Mouse (Mus musculus) frontal cortex, adult 2 months (tissue): ENCODE data around the gene Fkbp15. TPM values are rescaled to one million over a fixed set of nuclear protein-coding genes. Genes with fewer than 3 reads are reported as not detected.

Experiments used
- DNase-seq, 2 experiments: peaks; one replicate each; pipeline ENCODE4 v3.0.0; 2022; ENCODE audit warnings: low spot score in 1 of 2; ENCODE audit errors: extremely low spot score in 1 of 2
- polyA plus RNA-seq: library from polyadenylated mRNA; depleted of rRNA; stranded (reverse); fragments of >200 nt; gene quantifications from 2 replicates; pipeline ENCODE4 v1.2.3, GENCODE M21; 2012

Gene Fkbp15
- polyA plus RNA-seq, 1 experiment: 27.2 TPM

DNA sequence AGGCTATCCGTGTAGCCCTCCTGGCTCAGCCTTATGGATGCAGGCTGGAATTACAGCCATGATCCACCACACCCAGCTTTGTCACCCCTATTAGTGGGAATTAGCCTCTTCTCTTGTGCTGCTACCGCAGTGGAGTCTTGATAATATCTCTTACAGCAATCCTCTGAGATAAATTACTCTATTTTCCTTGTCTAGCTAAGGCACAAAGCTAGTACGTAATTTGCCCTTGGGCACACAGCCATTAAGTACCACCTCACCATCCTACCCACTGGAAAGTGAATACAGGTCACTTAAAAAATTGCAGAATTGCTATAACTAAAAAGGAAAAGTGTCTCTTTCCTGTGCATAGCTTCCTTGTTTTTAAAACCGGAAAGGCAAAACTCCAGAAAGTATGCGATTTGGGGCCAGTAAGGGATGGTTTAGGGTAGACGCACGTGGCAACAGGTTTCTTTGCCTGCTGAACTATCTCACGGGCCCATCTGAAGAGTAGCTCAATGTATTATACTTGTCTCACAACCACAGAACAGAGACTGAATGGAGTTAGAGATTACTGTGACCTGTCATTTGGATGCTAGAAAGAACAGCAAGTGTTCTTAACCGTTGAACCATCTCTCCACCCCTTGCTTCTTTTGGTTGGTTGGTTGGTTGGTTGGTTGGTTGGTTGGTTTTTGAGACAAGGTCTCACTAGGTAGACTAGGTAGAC lies 12.6 kb upstream of the Fkbp15 start:
- DNase-seq: no peak

DNA sequence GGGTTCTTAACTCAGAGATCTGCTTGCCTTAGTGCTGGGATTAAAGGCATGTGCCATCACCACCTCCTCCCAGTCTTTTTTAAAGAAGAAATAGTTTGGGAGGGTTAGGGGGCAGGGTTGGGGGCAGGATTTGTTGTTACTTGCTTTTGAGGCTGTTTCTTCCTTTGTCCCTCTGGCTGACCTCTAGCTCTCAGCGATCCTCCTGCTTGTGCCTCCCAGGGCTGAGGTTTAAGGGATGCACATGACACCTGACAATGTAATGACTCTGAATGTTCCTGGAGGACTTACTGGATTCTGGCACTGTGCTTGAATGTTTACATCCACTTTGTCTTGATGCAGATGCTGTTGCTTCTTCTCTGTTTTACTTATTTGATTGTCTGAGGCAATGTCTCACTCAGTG lies 12.1 kb upstream of the Fkbp15 start:
- no peak for DNase-seq

DNA sequence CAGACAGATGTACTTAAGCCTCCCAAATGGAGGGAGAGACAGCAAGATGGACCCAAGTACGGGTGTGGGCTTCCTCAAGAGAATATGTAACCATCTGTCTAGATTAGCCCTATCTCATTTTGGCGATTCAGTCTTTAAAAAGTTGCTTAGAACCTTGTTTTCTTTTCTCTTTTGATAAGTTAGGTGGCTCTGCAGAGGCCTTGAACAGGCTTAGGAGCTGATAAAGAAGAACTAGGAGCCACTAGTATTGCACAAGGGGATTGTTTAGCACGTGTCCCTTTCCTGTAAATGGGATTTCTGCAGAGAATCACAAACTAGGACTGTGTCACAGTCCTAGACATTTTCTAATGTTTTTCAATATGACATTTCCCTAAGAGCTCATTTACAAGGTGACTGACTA lies 8.7 kb upstream of the Fkbp15 start:
- no peak for DNase-seq

DNA sequence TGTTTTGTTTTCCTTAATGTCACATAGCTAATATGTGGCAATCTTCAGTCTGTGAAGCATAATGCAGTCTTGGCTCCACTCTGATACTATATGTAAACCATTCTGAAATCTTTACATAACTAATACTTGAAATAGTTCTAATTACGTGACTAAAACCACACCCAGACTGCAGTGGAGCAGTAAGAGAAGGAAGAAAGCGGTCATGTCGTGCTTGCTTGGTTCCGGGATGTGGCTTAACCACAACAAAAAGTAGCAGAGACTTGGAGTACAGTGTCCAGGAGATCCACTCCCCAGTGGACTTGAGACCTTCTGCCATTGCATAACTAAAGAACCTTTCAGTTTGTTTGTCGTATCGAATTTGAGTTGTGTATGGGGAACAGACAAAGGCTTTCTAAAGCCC lies 7.2 kb upstream of the Fkbp15 start:
- no peak for DNase-seq

DNA sequence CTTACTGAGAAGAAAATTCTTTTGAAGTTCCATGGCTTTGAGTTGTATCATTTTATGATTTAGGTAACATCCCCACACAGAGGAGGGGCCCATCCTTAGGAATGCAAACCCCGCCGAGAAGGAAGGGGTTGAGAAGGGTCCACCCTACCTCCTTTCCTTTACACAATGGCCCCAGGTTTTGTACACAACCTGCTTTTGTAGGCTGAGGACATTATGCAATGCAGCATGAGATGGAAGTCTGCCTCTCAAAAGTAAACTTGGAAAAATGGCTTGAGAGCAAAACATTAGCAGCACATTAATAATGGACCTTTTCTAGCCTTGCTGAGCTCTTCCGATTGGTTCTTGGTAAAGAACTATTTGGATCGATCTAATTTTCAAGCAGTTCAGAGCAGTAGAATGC lies 5.9 kb upstream of the Fkbp15 start:
- no peak for DNase-seq

DNA sequence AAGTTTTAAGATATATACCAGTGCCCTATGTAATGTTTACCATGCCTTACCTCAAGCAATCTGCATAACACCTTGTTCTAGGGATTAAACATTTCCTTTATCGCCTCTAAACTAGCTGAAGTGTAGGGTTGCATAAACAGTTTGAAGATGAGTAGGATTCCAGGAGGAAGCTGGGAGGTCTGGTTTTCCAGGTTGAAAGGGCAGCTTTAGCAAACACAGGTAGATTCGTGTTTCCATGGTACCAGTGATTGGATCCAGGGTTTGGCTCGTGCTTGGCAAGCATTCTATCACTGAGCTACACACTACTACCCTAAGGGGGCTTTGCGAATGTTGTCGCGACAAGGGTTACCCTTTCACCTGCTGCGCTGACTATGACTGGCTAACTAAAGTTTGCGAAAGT lies 4.0 kb upstream of the Fkbp15 start:
- DNase-seq: no peak

DNA sequence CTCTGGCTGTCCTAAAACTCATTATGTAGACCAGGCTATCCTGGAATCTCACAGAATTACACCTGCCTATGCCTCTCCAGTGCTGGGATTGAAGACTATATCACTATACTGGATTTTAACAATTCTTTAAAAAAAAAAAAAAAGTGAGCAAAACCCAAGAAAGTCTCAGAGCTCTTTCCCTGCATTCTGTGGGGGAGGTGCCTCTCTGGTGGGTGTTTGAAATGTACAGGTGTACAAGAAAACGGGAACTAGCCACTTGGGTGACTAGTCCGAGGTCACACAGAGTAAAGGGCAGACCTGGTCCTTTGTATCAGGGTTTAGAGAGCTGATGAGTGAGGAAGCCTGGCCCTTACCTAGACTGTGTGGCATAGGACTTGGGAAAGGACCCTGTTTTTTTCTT lies 2.1 kb upstream of the Fkbp15 start:
- no peak for DNase-seq

DNA sequence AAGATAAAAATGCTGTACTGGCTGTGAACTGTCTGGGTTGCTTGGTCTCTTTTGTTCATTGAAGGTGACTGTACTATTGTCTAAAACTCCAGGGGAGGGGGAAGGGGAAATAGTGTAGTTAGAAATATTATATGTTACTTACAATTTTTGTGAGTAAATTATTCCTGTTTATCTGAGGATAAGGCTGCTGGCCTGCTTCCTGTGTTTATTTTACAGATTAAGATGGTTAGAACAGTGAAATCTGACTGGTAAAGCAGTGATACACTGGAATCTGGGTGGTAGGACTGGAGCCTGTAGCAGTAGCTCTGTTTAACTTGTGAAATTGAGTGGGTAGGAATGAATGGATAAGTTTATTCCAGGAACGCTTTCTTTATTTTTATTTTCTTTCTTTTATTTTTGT lies 1.6 kb upstream of the Fkbp15 start:
- no peak for DNase-seq

DNA sequence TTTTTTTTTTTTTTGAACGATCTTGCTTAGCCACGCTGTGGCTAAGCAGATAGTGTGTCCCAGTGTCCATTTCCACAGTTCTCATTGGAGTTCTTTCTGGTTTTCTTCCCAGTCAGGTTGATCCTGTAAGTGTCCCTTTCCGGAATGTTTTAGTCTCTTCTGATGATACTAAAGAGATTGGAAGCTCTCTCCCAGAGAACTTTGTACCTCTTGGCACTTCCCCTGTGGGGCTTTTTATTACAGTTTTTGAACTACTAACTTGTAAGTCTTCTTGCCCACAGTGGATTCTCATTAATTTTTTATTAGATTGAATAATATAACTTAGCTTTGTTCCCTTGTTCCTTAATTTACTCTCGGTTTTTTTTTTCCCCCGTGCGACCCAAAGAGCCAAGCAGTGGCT lies 1.2 kb upstream of the Fkbp15 start:
- no peak for DNase-seq

DNA sequence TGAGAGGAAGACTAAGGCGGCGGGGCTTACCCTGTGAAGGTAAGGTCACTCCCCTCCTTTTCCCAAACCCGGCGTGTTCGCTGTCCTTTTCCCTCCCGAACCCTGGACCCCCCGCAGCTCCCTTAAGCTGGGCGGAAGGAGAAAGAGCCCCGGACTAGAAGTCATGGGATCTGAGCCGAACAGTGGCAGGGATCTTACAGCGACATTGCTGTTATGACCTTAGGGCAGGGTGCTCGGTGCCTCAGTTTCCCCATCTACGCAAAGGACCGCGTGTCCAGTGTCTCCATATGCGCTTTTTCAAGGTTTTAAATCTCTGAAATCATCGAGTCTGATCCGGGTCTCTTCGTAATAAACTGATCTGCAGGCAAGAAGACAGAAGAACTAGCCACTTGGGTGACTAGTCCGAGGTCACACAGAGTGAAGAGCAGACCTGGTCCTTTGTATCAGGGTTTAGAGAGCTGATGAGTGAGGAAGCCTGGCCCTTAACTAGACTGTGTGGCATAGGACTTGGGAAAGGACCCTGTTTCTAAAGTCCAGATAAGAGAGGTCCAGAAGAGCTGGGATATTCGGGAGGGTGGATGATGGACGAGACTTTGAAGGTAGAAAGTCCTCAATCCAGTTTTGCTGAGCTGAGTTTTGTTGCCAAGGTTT lies 582 bp upstream of the Fkbp15 start:
- no peak for DNase-seq

DNA sequence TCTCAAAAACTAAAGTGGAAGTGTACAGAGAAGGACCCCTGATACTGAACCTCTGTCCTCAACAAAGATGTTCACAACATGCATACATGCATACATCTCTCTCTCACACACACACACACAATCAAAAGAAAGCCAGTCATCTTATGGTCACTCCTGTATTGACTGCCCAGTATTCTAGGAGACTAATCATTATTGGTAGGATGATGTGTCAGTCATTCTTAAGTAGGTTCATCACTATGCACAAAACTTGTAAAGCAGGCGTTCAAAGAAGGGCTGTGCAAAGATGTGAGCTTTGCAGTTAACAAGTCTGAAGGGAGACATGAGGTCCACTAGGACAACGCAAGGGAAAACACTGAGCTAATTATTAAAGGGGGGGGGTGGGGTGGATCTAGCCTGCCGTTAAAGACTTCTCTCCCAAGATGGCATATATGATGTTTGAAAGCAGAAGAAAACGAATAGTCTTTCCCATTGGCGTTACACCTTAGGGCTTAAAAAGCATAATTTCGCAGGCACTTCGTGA lies 1.0 kb downstream of the Fkbp15 start:
- no peak for DNase-seq

DNA sequence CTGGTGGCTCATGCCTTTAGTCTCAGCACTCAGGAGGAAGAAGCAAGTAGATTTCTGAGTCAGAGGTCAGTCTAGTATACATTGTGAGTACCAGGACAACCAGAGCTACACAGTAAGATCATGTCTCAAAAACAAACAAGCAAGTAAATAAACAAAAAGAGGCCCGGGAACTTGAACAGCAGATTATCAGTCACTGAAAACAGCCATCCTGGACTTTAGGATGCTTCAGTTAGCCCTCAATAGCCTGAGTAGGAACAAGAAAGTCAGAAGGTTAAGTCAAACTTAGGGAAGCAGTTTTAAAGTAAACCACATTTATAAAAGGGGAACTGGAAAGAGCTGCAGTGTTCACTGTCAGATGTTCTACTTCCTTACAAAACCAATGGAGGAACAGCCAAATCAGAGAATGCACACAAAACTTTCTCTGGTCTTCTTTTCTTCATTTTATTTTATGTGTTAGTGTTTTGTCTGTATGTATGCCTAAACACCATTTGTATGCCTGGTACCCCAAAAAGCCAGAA lies 2.7 kb downstream of the Fkbp15 start:
- no peak for DNase-seq

DNA sequence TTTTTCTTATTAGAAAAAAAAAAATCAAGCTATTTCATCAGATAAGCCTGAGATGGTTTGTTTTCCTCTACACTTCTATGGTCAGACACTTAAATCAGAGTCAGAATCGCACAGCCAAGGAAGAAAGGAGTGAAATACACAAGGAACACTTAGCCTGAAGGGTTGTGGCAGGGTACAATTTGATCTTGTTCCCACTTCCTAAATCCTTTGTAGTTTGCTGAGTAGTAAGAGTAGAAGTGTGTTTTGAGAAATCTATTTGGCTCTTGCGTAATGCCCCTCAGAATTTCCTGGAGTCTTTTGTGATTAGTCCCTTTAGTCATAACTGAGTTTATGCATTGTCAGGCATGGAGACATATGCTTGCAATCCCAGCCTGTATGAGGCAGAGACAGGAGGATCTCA lies 11.0 kb downstream of the Fkbp15 start:
- DNase-seq: no peak

DNA sequence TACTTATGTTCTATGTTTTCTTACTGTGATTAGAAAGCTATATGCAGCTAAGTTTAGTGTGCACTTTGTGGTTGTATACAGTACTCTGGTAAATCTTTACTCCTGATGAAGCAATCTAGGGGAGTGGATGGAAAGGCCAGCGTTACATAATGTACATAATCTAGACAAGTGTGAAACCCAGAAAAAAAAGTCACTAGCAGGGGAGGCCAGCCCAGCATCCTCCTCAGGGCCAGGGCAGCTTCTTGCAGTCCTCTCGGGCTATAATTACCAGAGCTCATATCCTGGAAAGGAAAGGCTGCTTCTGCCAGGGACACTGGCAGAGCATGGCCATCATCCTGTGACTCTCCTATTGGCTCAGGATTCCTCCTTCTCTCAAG lies 12.0 kb downstream of the Fkbp15 start:
- DNase-seq: no peak

DNA sequence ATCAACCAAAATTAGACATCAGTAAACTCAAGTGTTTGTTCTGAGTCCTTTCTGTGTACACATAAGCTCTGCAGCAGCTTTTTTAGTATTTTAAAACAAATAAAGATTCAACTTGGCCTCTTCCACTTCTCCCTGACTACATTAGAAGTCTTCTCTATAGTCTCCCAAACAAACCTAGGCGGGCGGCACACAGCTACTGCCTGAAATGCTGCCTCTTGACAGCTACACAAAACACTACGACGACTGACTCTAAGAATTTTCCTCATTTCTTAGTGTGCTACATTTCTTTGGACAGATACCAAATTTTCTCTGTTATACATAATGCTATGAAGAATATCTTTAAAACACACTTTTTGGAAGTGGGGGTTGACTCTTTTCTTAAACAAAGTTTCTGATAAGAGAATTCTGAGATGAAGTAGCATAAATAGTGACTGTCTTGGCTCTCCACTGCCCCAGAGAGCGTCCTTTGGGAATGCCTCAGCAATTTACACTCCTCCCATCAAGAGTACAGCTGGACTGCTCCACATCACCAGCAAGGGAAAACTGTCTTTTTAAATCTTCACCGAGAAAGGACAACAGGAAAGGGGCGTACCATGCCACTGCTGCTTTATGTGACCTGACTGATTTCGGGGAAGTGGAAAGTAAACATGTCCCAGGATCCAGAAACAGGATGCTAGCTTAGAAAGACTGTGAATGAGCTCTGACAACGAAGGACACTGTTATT lies 12.6 kb downstream of the Fkbp15 start:
- DNase-seq: no peak

DNA sequence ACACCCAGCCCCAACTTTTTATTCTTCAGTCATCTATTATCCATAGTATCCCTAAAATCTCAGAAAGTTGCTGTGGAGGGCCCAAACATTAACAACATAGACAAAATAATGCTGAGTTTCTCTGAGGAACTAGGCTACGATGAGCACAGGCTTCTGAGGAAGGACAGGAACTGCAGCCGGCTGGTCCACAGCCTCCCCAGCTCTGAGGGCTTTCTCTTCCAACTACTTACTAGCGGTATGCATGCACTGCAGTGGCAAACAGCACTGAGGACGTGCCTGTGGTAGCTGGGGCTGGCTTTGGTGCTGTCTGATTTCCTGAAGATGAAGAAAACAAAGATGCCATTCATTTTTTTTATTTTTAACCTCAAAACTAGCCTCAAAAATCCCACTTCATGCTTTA lies 14.5 kb downstream of the Fkbp15 start:
- no peak for DNase-seq

DNA sequence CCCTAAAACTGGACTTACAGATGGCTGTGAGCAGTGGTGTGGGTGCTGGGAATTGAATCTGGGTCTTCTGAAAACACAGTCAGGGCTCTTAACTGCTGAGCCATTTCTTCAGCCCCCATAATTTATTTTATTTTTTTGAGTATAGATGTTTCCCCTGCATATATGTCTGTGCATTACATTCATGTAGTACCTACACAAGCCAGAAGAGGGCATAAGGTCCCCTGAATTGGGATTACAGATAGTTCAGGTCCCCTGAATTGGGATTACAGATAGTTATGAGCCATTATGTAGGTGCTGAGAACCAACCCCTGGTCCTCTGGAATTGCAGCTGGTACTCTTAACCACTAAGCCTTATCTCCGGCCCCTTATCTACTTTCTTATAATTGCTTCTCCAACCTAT lies 16.3 kb downstream of the Fkbp15 start:
- peak in 1 of 2 experiments; percentile 40 for DNase-seq

DNA sequence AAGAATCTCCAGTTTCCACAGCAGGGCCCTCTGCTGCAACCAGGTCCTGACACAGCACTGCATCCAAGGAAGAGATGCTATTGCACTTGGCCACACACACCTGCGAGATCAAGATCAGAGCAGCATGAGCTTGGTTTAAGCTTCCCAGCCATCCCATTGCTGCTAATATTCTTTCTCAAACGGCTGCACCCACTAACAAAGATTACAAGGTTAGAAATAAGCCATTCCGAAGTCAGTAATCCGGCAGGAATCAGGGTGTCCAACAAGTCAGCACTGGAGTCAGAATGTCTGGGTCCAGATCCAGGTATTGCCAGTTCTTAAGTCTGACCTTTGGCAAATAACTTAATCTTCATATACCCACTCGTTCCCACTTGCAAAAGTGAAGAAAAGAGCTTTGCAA lies 21.8 kb downstream of the Fkbp15 start:
- DNase-seq: no peak

DNA sequence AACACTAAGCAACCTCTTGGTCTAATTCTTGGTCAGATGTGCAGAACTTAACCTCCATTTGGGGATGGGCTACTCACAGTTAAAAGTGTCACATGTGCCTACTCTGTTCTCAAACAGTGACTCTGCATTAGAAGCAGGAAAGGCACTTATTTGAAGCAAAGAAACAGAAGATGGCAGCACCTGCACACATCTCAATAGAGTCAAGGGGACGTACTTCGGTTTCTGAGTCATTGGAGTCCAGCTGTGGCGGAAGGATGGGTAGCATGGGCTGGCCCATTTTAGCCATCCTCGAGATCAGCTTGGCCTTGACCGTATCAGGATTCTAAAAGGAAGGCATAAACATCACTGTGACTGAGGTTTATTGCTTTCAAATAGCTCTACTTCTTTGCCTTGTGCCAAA lies 28.4 kb downstream of the Fkbp15 start:
- no peak for DNase-seq

DNA sequence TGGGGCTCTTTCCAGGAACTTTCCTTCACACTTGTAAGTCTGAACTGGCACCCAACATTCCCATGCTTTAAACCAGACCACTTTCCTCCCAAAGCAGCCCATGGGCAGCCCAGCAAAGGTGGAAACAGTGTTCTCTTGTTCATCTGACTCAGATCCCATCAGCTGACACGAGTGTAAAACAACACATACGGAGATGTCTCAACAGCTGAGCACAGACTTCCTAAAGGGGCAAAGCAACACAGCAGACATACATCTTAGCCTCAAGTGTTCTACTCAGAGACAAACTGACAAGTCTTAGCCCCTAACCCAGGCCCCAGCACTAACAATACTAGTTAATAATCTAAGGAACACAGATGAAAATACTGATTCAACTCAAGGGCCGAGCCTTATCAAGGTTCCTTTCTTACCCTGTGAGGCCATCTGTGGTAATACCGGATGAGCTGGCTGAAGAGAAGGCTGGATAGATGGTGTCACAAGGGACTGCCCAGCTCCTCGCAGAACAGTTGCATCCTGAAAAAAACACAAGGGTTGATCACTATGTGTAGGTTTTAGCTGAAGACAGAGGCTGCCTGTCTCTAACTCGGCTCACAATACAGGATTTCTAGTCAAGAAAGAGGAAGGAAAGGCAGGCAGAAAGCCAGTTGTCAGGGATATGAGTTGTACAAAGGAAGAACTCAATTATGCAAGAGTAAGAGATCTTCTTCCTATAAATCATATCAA lies 31.2 kb downstream of the Fkbp15 start:
- no peak for DNase-seq

DNA sequence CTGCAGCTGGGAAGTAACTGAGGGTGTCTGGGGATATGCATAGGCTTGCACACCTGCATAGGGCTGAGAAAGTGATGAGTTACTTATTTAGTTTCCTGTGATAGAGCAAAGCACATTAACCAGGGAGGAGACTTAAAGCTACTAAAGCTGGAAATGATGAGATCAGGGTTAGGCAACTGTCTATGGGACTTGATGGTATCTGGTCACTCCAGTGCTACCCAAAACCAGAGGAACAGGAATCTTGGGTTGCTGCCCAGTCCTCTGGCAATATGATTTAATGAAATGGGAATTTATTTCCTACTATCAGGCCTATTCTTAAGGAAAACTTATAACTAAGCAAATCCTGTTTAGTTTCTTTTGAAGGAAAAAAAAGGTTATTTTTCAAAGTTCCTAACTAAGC lies 34.2 kb downstream of the Fkbp15 start:
- no peak for DNase-seq
